Mouse (Mus musculus): ENCODE results near the gene Rab11fip3. TPM values are rescaled to one million over a fixed set of nuclear protein-coding genes. Genes with fewer than 3 reads are reported as not detected.
"Not testable (repeated sequence)": the region's sequence is repeated elsewhere in the genome, so short reads cannot be mapped to it uniquely, and the experiment has no call there.

Rab11fip3 gene
- total RNA-seq (2021) (10 to 100 TPM; 29.7 to 30.5 TPM), polyA plus RNA-seq (2012; rRNA removed) (29.3 and 33.1 TPM in 2 replicates)
- long read RNA-seq, full-length matches to known transcripts = 37 of 47 reads
- long read RNA-seq, partial matches to known transcripts = 6 of 47 reads
- long read RNA-seq, other reads (novel, unspliced or antisense) = 4 of 47 reads

DNA sequence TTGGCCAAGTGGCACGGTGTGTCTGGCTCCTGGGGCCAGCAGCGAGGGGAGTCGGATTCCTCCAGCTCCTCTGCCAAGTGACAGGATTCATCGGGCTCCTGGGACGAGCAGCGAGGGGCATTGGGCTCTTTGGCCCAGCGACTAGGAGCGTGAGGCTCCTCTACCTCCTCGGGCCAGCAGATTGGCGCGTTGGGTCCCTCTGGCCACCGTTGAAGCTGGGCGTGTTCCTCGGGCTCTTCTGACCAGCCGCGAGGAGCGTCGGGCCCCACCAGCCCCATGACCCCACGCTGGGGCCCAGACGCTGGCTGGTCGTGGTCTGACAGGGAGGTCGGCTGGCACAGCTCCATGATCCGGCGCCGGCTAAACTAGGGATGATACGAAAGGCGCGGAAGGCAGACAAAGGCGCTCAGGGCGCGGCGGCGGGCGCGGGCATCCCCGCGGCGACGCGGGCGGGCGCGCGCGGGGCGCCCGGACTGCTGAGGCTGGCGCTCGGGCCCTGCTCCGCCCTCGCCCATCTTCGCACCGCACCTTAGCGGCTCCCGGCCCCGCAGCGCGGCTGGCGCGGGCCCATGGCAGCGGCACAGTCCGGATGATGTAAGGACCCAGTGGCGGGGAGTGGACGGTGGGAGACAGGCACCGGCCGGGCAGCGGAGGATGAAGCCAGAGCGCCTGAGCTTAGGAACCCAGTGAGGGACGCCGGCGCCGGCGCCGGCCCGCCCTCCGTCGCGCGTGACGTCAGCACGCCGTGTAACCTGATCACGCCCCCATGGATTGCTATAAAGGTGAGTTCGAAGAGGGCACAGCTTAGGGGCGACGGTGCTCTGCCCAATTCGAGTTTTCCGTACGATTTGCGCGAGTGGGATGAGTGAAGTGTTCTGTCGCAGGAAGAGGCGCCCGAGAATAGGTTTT is at the start of gene Rab11fip3:
Gene Rab11fip3, minus strand, starts transcription at position 725 of the 909 bp plus-strand sequence.
- peak; percentile 87 for DNase-seq
- under 1% methylated on average over 91 of the region's 94 CpGs for WGBS
- Histone ChIP-seq H3K9ac (ENCODE audit: low read depth, low read length) (peak within 1 kb of the TSS; percentile 88), H3K27me3 (ENCODE audit: control insufficient read depth, insufficient read depth, low read length) (no peaks in the 10 kb centered on the region), H3K27ac (peak within 1 kb of the TSS; percentile 72), H3K36me3 (ENCODE audit: control insufficient read depth, insufficient read depth, low read length) (no peaks in the 10 kb centered on the region), H3K4me3 (peak within 1 kb of the TSS; percentile 75), H3K79me2 (replicated peaks; ENCODE audit: control insufficient read depth, insufficient read depth, low read length) (peaks cover 4% of the 10 kb centered on the region), H3K4me1 (ENCODE audit: control insufficient read depth, insufficient read depth, low read length) (peaks cover 14% of the 10 kb centered on the region)
- intact Hi-C loops (cut with DNase I) = loop anchor here (1.0 to 2.0 kb wide), 2 partner anchors 22 to 26 kb away; partner anchors contain the start of gene Decr2
- TF ChIP-seq CTCF (IDR thresholded peaks at IDR 0.05) = no peak
- peak; percentile 97 for TF ChIP-seq POLR2A (IDR thresholded peaks at IDR 0.05; ENCODE audit: insufficient read depth, low read depth, low read length)
- TF ChIP-seq EP300 (IDR thresholded peaks at IDR 0.05; ENCODE audit: insufficient read depth, low read depth, low read length) = 0 out of 2 replicates have a peak, but pooled peaks have one; percentile 38

DNA sequence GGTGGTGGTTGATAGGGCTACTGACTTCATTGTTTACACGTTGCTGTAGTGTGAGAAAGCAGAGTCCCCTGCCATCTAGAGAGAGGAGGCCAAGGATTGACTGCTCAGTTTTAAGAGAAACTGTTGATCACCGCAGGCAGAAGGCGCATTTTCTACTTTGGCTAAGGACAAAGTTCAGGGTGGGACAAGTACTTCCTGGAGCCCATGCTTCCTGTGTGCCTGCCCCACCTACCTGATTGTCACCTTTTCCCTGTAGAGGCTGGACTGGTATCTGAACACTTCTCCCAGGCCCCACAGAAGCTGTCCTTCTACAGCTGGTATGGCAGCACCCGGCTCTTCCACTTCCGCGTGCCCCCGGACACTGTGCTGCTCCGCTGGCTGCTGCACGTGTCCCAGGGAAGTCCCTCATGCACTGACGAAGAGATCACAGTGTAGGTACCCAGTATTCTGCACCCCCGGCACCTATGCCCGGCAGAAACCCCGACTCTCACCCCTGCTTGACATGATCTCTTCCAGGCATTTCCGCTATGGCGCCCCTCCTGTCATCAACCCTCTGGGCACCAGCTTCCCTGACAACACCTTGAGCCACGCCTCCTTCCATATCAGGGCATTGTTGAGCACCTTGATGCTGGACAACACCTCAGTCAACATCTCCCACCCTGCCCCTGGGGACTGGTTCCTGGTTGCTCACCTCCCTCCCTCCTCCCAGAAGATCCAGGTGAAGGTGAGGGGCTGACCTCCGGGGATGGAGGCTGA is 47.3 kb upstream of the Rab11fip3 start:
- TF ChIP-seq EP300 (IDR thresholded peaks at IDR 0.05; ENCODE audit: insufficient read depth, low read depth, low read length) (no peak), CTCF (IDR thresholded peaks at IDR 0.05) (no peak), POLR2A (IDR thresholded peaks at IDR 0.05; ENCODE audit: insufficient read depth, low read depth, low read length) (no peak)
- no peak for DNase-seq
- H3K4me3 ChIP-seq = no peak overlapping the region
- H3K27me3 ChIP-seq (ENCODE audit: control insufficient read depth, insufficient read depth, low read length) = peaks cover 1% of the 10 kb centered on the region; the same call in 1 of the 2 replicates
- intact Hi-C loops (cut with DNase I) = no loop called here
- no peak overlapping the region for H3K27ac ChIP-seq
- no peaks in the 10 kb centered on the region for H3K36me3 ChIP-seq (ENCODE audit: control insufficient read depth, insufficient read depth, low read length)
- no peaks in the 10 kb centered on the region for H3K79me2 ChIP-seq (replicated peaks; ENCODE audit: control insufficient read depth, insufficient read depth, low read length)
- 79% methylated on average over 17 of the region's 17 CpGs for WGBS
- H3K4me1 ChIP-seq (ENCODE audit: control insufficient read depth, insufficient read depth, low read length) = 0 out of 2 replicates have a peak, but pooled peaks cover 1% of the 10 kb centered on the region
- no peak overlapping the region for H3K9ac ChIP-seq (ENCODE audit: low read depth, low read length)

DNA sequence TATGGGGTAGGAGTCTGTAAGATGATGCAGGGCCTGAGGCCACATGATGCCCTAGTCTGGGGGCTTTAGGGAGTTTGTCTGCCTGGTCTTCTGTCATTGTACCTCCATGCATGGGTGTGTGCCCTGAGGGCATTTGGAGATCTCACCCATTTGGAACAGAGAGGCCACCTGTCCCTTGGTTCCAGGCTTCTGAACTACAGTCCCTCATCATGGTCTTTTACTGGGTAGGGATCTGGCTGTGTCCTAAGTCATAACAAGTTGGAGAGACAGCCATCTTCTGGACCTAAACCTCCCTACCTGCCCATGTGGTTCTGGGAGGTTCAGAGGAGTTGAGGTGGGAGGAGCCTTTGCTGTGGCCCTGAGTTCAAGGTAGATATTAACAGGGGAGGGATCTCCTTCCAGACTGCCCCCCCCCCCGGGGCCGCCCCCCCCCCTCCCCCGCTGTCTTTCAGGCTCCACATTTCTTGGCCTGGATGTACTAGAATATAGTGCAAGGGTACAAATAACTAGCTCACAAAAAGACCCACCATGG is 46.7 kb upstream of the Rab11fip3 start:
- intact Hi-C loops (cut with DNase I) = no loop called here
- Histone ChIP-seq H3K36me3 (ENCODE audit: control insufficient read depth, insufficient read depth, low read length) (no peaks in the 10 kb centered on the region), H3K4me3 (no peak overlapping the region), H3K79me2 (replicated peaks; ENCODE audit: control insufficient read depth, insufficient read depth, low read length) (no peaks in the 10 kb centered on the region), H3K9ac (ENCODE audit: low read depth, low read length) (no peak overlapping the region), H3K4me1 (ENCODE audit: control insufficient read depth, insufficient read depth, low read length) (0 out of 2 replicates have a peak, but pooled peaks cover 1% of the 10 kb centered on the region), H3K27ac (no peak overlapping the region), H3K27me3 (ENCODE audit: control insufficient read depth, insufficient read depth, low read length) (peaks cover 4% of the 10 kb centered on the region; the same call in 1 of the 2 replicates)
- DNase-seq = no peak
- 79% methylated on average over 2 of the region's 3 CpGs for WGBS
- TF ChIP-seq POLR2A (IDR thresholded peaks at IDR 0.05; ENCODE audit: insufficient read depth, low read depth, low read length) (no peak), EP300 (IDR thresholded peaks at IDR 0.05; ENCODE audit: insufficient read depth, low read depth, low read length) (no peak)

DNA sequence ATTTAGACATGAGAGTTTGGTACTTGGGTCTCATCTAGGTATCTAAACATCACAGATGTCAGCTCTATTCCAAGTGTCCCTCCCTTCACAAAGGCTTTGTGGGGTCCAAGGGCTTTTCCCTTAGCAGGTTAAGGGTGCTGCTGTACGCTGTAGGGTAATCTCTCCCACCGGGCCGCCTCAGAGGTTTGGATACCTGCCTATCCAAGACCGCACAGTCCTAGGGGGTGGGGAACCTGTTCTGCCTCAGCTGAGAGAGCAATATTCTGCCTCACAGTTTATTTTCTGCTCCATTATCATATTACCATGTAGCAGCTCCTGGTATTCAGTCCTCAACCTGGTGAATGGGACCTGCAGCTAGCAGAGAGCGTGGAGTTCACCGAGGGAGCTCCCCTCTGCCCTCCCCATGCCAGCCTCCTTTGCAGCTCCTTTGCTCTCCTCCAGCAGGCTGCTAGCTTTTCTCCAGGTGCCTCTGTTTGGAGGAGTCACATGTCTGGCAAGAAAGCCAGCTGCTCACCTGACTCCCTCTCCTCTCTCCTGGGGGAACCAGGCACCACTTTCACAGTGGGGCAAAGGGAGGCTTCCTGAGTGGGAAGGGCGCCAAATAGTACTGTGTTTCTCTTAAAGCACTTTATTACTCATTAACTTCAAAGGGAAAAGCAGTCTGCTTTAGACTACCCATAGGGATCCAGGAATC is 46.0 kb upstream of the Rab11fip3 start:
- Histone ChIP-seq H3K27ac (no peak overlapping the region), H3K79me2 (replicated peaks; ENCODE audit: control insufficient read depth, insufficient read depth, low read length) (no peaks in the 10 kb centered on the region), H3K9ac (ENCODE audit: low read depth, low read length) (no peak overlapping the region), H3K27me3 (ENCODE audit: control insufficient read depth, insufficient read depth, low read length) (peaks cover 4% of the 10 kb centered on the region; the same call in 1 of the 2 replicates), H3K36me3 (ENCODE audit: control insufficient read depth, insufficient read depth, low read length) (no peaks in the 10 kb centered on the region), H3K4me1 (ENCODE audit: control insufficient read depth, insufficient read depth, low read length) (0 out of 2 replicates have a peak, but pooled peaks cover 1% of the 10 kb centered on the region), H3K4me3 (no peak overlapping the region)
- no peak for DNase-seq
- WGBS = 75% methylated on average over 7 of the region's 7 CpGs
- intact Hi-C loops (cut with DNase I) = no loop called here
- TF ChIP-seq CTCF (IDR thresholded peaks at IDR 0.05) (no peak), POLR2A (IDR thresholded peaks at IDR 0.05; ENCODE audit: insufficient read depth, low read depth, low read length) (no peak), EP300 (IDR thresholded peaks at IDR 0.05; ENCODE audit: insufficient read depth, low read depth, low read length) (no peak)

DNA sequence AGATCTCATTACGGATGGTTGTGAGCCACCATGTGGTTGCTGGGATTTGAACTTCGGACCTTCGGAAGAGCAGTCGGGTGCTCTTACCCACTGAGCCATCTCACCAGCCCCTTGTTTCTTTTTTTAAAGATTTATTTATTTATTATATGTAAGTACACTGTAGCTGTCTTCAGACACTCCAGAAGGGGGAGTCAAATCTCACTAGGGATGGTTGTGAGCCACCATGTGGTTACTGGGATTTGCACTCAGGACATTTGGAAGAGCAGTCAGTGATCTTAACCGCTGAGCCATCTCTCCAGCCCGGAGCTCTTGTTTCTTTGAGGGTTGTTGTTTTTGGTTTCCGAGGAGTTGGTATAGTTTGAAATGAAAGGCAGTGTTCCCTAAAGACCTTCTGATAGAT is 45.1 kb upstream of the Rab11fip3 start:
- H3K9ac ChIP-seq (ENCODE audit: low read depth, low read length); H3K27ac ChIP-seq; H3K79me2 ChIP-seq (replicated peaks; ENCODE audit: control insufficient read depth, insufficient read depth, low read length); H3K27me3 ChIP-seq (ENCODE audit: control insufficient read depth, insufficient read depth, low read length); H3K36me3 ChIP-seq (ENCODE audit: control insufficient read depth, insufficient read depth, low read length); H3K4me1 ChIP-seq (ENCODE audit: control insufficient read depth, insufficient read depth, low read length); DNase-seq; H3K4me3 ChIP-seq; intact Hi-C loops (cut with DNase I): not testable (repeated sequence)
- peak; percentile 32 for TF ChIP-seq CTCF (IDR thresholded peaks at IDR 0.05)
- WGBS = 65% methylated on average over 7 of the region's 7 CpGs
